Mouse (Mus musculus) kidney, embryonic 15.5 days (tissue): ENCODE data around the gene Ndufs7. TPM values are rescaled to one million over a fixed set of nuclear protein-coding genes. Genes with fewer than 3 reads are reported as not detected.
"Not testable (repeated sequence)": the region's sequence is repeated elsewhere in the genome, so short reads cannot be mapped to it uniquely, and the experiment has no call there.

ENCODE experiments used
- ATAC-seq: fragments of 200-750 bp; cut with Nextera tagmentation; replicated peaks from 2 replicates; pipeline ENCODE4 v1.8.0; 2017; ENCODE audit warnings: moderate TSS enrichment; ENCODE audit not compliant: low FRiP score
- H3K27ac ChIP-seq: fragments of 300-500 bp; sonication (generic); 2 replicates; pipeline ENCODE4 v1.5.1; 2015; ENCODE audit warnings: mild to moderate bottlenecking, inconsistent platforms
- H3K27me3 ChIP-seq: fragments of 300-500 bp; sonication (generic); 2 replicates; pipeline ENCODE4 v1.6.1; 2015; ENCODE audit warnings: inconsistent platforms
- H3K36me3 ChIP-seq: fragments of 300-500 bp; sonication (generic); 2 replicates; pipeline ENCODE4 v1.6.1; 2015; ENCODE audit warnings: inconsistent platforms
- H3K4me1 ChIP-seq: fragments of 300-500 bp; sonication (generic); 2 replicates; pipeline ENCODE4 v1.6.1; 2015; ENCODE audit warnings: inconsistent platforms
- H3K4me2 ChIP-seq: fragments of 300-500 bp; sonication (generic); 2 replicates; pipeline ENCODE4 v1.6.1; 2015; ENCODE audit warnings: moderate library complexity, mild to moderate bottlenecking, inconsistent platforms
- H3K4me3 ChIP-seq: fragments of 300-500 bp; sonication (generic); replicated peaks from 2 replicates; pipeline ENCODE4 v1.5.1; 2015; ENCODE audit warnings: mild to moderate bottlenecking, inconsistent platforms
- H3K9ac ChIP-seq: fragments of 300-500 bp; sonication (generic); 2 replicates; pipeline ENCODE4 v1.6.1; 2015; ENCODE audit warnings: mild to moderate bottlenecking, inconsistent platforms
- H3K9me3 ChIP-seq: fragments of 300-500 bp; sonication (generic); replicated peaks from 2 replicates; pipeline ENCODE4 v1.6.1; 2016; ENCODE audit warnings: inconsistent platforms
- WGBS: fragments of 180-500 bp; shearing (Covaris S2); methylation state at CpG from one replicate; pipeline ENCODE4 v1.1.7; 2015; ENCODE audit warnings: mixed read lengths; 5-methylcytosine and 5-hydroxymethylcytosine counted together
- polyA plus RNA-seq: library from polyadenylated mRNA; unstranded; fragments of >200 nt; fragmentation: Nextera tagmentation; extraction: Ambion mirVana; gene quantifications from 2 replicates; pipeline ENCODE4 v1.2.1, GENCODE M21; 2015

Ndufs7 gene
- polyA plus RNA-seq, result 376 and 387 TPM in 2 replicates

- H3K27me3 ChIP-seq, result no peaks in the 10 kb centered on the region
- H3K27ac ChIP-seq, result peak within 1 kb of the TSS; percentile 97
- WGBS, result under 1% methylated on average over 53 of the region's 53 CpGs
- H3K9ac ChIP-seq, result peak within 1 kb of the TSS; percentile 85
- peak within 1 kb of the TSS; percentile 87 for H3K4me3 ChIP-seq
- H3K9me3 ChIP-seq, result no peaks in the 10 kb centered on the region
- H3K4me2 ChIP-seq, result peak within 1 kb of the TSS; percentile 85
- peaks cover 29% of the 10 kb centered on the region for H3K4me1 ChIP-seq
- peak; percentile 90 for ATAC-seq
- peaks cover 26% of the 10 kb centered on the region for H3K36me3 ChIP-seq
These were observed at the start of gene Ndufs7 for GRCm38 (mm10) chr10:80248971-80249640. Ndufs7 (plus strand) TSS chr10:80249121.

- Histone ChIP-seq H3K4me3 (no peak overlapping the region), H3K4me2 (no peak overlapping the region), H3K27ac (no peak overlapping the region), H3K36me3 (no peaks in the 10 kb centered on the region), H3K27me3 (0 out of 2 replicates have a peak, but pooled peaks cover 5% of the 10 kb centered on the region), H3K4me1 (peaks cover 24% of the 10 kb centered on the region), H3K9ac (no peak overlapping the region), H3K9me3 (no peaks in the 10 kb centered on the region)
- 49% methylated on average over 3 of the region's 3 CpGs for WGBS
- peak; percentile 72 for ATAC-seq
These were observed 49.4 kb upstream of the Ndufs7 start for GRCm38 (mm10) chr10:80199440-80200008.

GRCm38 (mm10) chr10:80200485-80200884, 48.4 kb upstream of the Ndufs7 start:
- Histone ChIP-seq H3K9me3 (no peaks in the 10 kb centered on the region), H3K27ac (no peak overlapping the region), H3K27me3 (no peaks in the 10 kb centered on the region), H3K9ac (no peak overlapping the region), H3K4me2 (no peak overlapping the region), H3K36me3 (no peaks in the 10 kb centered on the region), H3K4me1 (peaks cover 24% of the 10 kb centered on the region), H3K4me3 (no peak overlapping the region)
- 83% methylated on average over 6 of the region's 6 CpGs for WGBS
- no peak for ATAC-seq

- H3K9ac ChIP-seq, result no peak overlapping the region
- H3K4me3 ChIP-seq, result no peak overlapping the region
- H3K4me2 ChIP-seq, result no peak overlapping the region
- H3K36me3 ChIP-seq, result no peaks in the 10 kb centered on the region
- H3K27ac ChIP-seq, result no peak overlapping the region
- H3K9me3 ChIP-seq, result no peaks in the 10 kb centered on the region
- H3K27me3 ChIP-seq, result peaks cover 17% of the 10 kb centered on the region
- H3K4me1 ChIP-seq, result peaks cover 13% of the 10 kb centered on the region
- ATAC-seq, result no peak
- 27% methylated on average over 7 of the region's 7 CpGs for WGBS
These were observed 44.9 kb upstream of the Ndufs7 start for GRCm38 (mm10) chr10:80204055-80204454.

GRCm38 (mm10) chr10:80207201-80207600, 41.7 kb upstream of the Ndufs7 start:
- Histone ChIP-seq H3K9ac (no peak overlapping the region), H3K4me3 (no peak overlapping the region), H3K4me2 (no peak overlapping the region), H3K4me1 (peaks cover 13% of the 10 kb centered on the region), H3K27ac (no peak overlapping the region), H3K9me3 (no peaks in the 10 kb centered on the region), H3K27me3 (peaks cover 22% of the 10 kb centered on the region), H3K36me3 (no peaks in the 10 kb centered on the region)
- 89% methylated on average over 1 of the region's 1 CpGs for WGBS
- no peak for ATAC-seq

GRCm38 (mm10) chr10:80207676-80208075, 41.2 kb upstream of the Ndufs7 start:
- no peaks in the 10 kb centered on the region for H3K9me3 ChIP-seq
- peaks cover 22% of the 10 kb centered on the region for H3K27me3 ChIP-seq
- 71% methylated on average over 10 of the region's 10 CpGs for WGBS
- H3K4me1 ChIP-seq, result peaks cover 13% of the 10 kb centered on the region
- no peak overlapping the region for H3K9ac ChIP-seq
- no peaks in the 10 kb centered on the region for H3K36me3 ChIP-seq
- ATAC-seq, result no peak
- H3K4me2 ChIP-seq, result no peak overlapping the region
- H3K4me3 ChIP-seq, result no peak overlapping the region
- H3K27ac ChIP-seq, result no peak overlapping the region

GRCm38 (mm10) chr10:80208248-80208647, 40.7 kb upstream of the Ndufs7 start:
- WGBS, result 81% methylated on average over 4 of the region's 4 CpGs
- H3K27me3 ChIP-seq, result peaks cover 22% of the 10 kb centered on the region
- H3K4me2 ChIP-seq, result no peak overlapping the region
- H3K27ac ChIP-seq, result no peak overlapping the region
- H3K36me3 ChIP-seq, result no peaks in the 10 kb centered on the region
- H3K4me1 ChIP-seq, result peaks cover 13% of the 10 kb centered on the region
- ATAC-seq, result no peak
- H3K9ac ChIP-seq, result no peak overlapping the region
- H3K9me3 ChIP-seq, result no peaks in the 10 kb centered on the region
- H3K4me3 ChIP-seq, result no peak overlapping the region

GRCm38 (mm10) chr10:80208841-80209371, 40.0 kb upstream of the Ndufs7 start:
- Histone ChIP-seq H3K27ac (no peak overlapping the region), H3K9me3 (no peaks in the 10 kb centered on the region), H3K4me3 (no peak overlapping the region; the same call in 1 of the 2 replicates), H3K4me2 (peak overlapping the region; percentile 43), H3K4me1 (peaks cover 11% of the 10 kb centered on the region), H3K9ac (peak overlapping the region; percentile 31; the same call in 1 of the 2 replicates), H3K36me3 (no peaks in the 10 kb centered on the region), H3K27me3 (peaks cover 22% of the 10 kb centered on the region)
- ATAC-seq, result peak; percentile 29; the same call in 1 of the 2 replicates
- 12% methylated on average over 24 of the region's 24 CpGs for WGBS

GRCm38 (mm10) chr10:80211547-80212103, 37.3 kb upstream of the Ndufs7 start:
- H3K36me3 ChIP-seq, H3K4me2 ChIP-seq, H3K9me3 ChIP-seq, H3K27ac ChIP-seq, H3K9ac ChIP-seq, ATAC-seq, H3K4me3 ChIP-seq: not testable (repeated sequence)
- WGBS, result 76% methylated on average over 7 of the region's 7 CpGs
- Histone ChIP-seq H3K27me3 (peaks cover 22% of the 10 kb centered on the region), H3K4me1 (peaks cover 12% of the 10 kb centered on the region)

GRCm38 (mm10) chr10:80215048-80215772, 33.7 kb upstream of the Ndufs7 start:
- H3K36me3 ChIP-seq, result no peaks in the 10 kb centered on the region
- H3K4me1 ChIP-seq, result 0 out of 2 replicates have a peak, but pooled peaks cover 4% of the 10 kb centered on the region
- peak overlapping the region; percentile 18; the same call in 1 of the 2 replicates for H3K4me2 ChIP-seq
- no peak overlapping the region for H3K9ac ChIP-seq
- H3K4me3 ChIP-seq, result no peak overlapping the region
- 29% methylated on average over 16 of the region's 16 CpGs for WGBS
- no peak overlapping the region for H3K27ac ChIP-seq
- no peaks in the 10 kb centered on the region for H3K9me3 ChIP-seq
- H3K27me3 ChIP-seq, result no peaks in the 10 kb centered on the region
- ATAC-seq, result no peak

GRCm38 (mm10) chr10:80220676-80221075, 28.2 kb upstream of the Ndufs7 start:
- H3K9ac ChIP-seq, result no peak overlapping the region
- H3K27ac ChIP-seq, result no peak overlapping the region
- WGBS, result 34% methylated on average over 9 of the region's 9 CpGs
- no peak overlapping the region for H3K4me2 ChIP-seq
- ATAC-seq, result no peak
- no peaks in the 10 kb centered on the region for H3K27me3 ChIP-seq
- H3K36me3 ChIP-seq, result no peaks in the 10 kb centered on the region
- peaks cover 9% of the 10 kb centered on the region for H3K4me1 ChIP-seq
- no peaks in the 10 kb centered on the region for H3K9me3 ChIP-seq
- H3K4me3 ChIP-seq, result no peak overlapping the region
